Mouse (Mus musculus): ENCODE data around the gene Prkg1.

Prkg1 gene

DNA sequence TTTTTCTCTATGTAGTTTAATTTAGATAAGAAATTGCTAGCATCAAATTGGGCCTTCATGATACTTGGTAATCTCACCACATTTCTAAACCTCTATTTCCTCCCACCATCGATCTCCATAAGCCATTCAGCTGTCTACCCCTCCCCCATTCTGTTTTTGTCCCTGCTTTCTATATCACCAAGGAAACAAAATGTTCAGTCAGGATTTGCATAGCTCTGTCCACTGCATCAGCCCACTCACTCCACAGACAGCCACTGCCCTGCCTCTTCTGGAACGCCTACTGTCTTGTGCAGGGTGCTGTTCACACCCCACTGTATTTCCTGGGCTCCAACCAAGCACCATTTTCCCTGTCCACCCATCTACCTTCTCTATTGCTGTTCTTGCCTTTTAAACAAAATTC, 874.5 kb downstream of the Prkg1 start:
- DNase-seq (ENCODE audit: low read depth, low spot score): no peak

DNA sequence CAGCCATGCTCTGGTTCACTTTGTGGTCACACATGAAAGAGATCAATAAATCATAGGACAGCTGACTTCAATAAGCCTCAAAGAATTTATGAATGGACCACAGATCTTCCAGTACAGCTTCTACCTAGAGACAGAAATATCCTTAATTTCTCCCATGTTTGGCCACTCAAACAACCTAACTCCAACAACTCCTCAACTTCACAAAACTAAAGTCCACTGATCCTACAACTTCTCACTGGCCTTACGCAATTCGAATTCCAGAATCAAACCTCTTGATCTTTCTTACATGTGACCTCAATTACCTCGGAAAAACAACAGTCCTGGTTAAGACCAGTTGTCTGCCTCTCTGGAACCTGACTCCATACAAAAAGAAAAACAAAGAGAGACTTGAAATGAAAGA, 875.0 kb downstream of the Prkg1 start:
- DNase-seq (ENCODE audit: low read depth, low spot score): no peak

DNA sequence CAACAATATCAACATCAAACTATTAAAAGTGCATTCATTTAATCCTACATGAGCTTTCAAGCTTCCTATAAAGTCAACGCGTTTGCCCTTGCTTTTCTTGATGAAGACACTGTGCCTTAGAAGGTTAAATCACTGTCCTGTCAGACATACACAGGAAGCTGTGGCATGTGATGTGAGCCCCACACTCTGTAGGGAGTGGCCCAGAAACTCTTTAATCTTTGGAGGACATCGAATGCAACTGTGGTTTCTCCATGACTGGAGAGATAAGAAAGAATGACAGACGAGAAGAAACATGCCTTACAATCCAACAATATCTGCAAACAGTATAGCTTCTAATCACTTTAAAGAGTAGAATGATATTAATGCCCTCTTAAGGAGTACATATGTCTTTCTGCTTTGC, 903.4 kb downstream of the Prkg1 start:
- no peak for DNase-seq (ENCODE audit: low read depth, low spot score)

DNA sequence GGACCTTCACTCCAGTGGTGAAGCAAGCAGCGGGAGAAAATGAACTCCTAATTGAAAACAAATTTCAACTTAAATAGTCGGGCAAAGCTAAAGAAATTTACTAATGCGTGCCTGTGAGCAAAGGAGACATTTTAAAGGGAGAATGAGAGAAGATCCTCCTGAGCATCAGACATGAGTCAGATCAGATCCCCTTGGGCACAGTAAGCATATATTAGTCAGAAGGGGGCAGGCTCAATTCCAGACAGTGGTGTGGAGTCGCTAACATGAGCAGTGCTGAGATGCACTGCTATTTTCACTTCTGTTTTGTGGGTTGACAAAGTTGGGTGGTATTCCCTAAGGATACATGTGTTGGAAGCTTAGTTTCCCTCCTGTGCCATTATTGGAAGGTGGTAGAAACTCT, 913.8 kb downstream of the Prkg1 start:
- no peak for DNase-seq (ENCODE audit: low read depth, low spot score)

DNA sequence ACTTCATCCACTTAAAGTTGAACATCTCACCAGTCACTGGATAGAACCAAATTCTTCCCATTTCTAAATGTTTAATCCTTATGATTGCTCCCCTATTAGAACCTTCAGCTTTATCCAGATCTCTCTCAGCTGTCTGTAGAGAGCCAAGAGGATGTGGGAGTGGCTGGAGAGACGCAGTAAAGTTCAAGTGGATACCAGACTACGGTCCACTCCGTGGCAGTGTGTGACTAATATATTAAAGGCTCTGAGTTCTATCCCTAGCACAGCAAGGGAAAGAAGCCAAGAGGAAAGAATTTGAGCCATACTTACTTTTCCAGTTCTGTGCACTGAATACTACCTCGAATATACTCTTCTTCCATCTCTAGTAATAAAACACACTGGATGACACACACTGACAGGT, 919.9 kb downstream of the Prkg1 start:
- DNase-seq (ENCODE audit: low read depth, low spot score): no peak

DNA sequence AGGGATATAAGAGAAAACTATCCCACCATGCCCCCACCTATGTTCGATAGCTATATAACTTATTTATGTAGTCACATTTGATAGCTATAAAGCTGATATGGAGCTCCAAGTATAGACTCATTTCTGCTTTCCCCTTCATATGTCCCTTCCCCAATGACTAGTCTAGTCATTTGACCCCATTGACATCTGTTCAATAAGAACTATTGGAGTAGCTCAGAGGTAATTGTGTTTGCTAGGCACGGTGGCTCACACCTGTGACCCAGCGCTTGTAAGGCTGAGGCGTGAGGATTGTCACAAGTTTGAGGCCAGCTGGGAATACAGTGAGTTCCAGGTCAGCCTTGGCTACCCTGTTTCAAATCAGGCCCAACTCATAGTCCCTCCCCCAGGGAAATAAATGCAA, 921.2 kb downstream of the Prkg1 start:
- no peak for DNase-seq (ENCODE audit: low read depth, low spot score)

DNA sequence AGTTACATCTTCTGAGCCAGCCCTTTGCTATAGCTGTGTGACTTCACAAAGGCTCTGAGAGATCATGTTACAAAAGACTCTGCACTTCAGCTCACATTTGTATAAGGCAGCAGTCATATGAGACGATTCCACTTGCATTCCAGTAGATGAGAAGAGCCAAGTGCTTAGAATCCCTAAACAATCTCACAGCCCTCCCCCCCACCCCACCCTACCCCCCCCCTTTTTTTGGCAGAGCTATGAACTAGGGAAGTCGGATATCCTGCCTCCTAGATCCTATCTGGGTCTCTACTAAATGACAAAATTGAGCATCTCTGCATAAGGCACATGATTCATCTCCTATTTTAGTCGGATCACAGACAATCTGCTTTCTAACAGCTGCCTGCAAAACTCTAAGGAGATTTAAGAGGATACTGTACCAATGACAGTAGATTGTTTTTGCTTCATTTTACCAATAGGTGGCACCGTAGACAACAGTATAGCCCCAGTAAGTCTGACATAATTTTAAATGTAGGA, 921.7 kb downstream of the Prkg1 start:
- DNase-seq (ENCODE audit: low read depth, low spot score): peak; percentile 47

DNA sequence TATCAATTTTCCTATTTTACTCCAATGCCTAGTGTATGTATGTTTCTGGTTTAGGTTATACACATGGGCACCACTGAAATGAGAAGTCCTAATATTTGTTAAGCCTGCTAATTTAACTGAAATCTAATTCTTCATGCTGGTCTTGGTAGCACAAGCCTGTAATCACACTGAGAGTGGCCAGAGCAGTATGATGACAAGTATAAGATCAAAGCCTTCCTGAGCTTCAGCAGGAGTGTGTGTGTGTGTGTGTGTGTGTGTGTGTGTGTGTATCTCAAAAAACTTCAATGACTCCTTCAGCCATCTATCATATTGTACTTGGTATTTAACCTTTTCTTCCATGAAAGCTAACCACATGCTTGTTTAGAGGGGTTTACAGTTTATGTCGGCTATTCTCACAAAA, 922.2 kb downstream of the Prkg1 start:
- no peak for DNase-seq (ENCODE audit: low read depth, low spot score)

DNA sequence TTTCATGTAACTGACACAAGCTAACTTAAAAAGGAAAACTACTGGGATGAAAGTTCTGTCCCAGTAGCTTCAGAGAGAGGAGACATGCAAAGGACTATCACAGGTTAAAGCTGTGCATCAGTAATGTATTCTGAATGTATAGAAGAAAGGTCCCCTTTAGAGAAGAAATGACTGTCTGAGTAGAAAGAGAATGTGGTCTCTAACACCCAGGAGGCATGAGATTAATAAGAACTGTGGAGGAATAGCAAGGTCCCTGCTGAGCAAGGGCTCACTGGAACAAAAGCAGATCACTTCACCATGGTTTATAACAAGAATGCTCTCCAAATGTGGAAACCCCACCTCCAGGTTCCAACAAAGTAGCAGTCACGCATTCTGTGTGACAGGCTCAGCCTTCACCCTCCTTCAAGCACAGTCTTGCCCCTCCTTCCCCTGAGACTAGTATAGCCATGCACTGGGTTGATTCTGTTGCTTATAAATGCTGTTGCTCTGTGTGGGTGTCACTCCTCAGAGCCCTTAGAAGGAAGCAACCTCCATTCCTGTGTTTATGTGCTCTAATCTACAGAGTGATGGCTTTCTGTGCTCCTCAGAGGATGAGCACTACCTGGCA, 931.7 kb downstream of the Prkg1 start:
- no peak for DNase-seq (ENCODE audit: low read depth, low spot score)

DNA sequence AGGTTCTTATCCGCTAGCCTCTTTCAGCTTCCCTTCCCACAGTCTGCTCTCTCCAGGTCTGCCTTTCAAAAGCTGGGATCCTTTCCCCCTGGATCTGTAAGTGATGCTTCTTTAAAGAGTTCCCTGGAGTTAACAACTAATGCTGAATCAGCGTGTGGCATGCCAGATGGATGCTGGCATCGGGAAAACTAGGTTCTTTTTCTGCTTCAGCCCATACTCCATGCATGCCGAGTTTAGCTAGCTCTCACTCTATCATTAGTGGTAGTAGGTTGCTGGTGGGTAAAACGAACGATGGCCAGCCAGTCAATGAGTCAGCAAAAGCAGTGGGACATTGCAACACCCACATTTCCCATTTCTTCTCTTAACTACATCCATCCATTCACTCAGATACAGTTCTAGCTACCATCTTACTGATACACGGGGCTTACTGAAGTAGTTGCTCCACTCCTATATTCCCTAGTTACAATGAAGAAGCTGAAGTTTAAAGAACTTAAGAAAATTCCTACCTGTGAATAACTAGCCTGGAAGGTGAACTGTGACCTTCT, 935.5 kb downstream of the Prkg1 start:
- DNase-seq (ENCODE audit: low read depth, low spot score): no peak

DNA sequence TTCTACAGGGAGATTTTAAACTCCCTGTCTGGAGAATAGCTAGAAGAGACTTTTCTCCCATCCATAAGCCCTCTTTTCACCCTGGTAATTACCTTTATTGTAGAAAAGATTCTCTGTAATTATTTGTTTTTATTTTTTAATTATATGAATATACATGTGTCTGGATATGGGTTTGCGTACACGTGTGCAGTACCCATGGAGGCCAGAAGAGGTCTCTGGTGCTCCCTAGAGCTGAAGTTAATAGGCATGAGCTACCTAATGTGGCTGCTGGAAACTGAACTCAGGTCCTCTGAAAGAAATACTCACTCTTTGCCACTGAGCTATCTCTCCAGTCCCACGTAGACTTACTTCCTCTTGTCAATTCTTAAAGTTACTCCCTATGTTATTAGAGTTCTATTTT, 937.0 kb downstream of the Prkg1 start:
- no peak for DNase-seq (ENCODE audit: low read depth, low spot score)

DNA sequence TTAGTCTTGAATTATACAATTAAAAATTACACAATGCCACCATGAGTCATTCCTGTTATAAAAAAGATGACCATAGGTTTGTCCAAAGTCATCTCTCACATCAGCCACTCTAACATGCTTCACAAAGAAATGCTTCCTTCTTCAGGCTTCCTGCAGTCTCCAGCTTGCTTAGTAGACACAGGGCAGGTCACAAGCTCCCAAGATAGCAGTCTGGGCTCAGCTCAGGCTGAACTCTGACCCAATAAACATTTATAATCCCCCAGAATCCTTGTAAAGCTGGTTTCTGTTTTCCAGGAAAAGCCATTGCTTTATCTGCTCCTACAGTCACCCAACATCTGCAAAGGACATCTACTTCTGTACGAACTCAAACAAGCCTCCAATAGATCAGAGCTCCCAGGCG, 938.7 kb downstream of the Prkg1 start:
- no peak for DNase-seq (ENCODE audit: low read depth, low spot score)

DNA sequence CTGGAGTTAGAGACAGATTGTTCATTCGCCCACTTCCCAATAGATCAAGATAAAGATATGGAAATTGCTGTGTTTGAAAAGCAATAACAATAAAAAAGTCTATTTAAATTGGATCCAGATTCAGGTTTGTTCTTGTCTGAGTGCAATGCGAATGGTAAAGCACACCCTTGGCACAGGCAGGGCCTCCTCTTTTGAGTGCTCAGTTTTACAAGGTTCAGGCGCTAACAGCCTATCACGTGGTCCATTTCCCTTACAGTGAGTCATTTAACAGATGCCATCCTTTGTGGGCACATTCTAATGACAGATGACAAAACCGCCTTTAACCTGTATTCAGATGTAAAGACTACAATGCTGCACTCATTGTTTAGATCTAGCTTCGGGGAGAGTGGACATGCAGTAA, 949.2 kb downstream of the Prkg1 start:
- no peak for DNase-seq (ENCODE audit: low read depth, low spot score)

DNA sequence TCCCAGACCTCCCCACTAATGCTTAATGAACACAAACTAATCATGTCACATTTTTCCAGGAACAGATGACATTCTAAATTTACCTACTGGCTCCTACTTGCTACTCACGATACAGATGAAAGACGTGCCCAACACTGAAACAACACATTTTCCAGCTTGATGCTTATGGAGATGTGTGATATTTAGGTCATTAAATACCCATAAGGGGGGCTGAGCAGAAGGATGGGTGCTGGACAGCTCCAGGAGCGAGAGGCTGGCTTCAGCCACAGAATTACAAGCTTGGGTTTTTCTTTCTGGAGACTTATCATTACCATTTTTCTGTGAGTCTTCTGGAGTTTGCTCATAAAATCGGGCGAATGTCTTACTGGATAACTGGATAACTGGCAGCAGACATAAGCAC, 958.6 kb downstream of the Prkg1 start:
- no peak for DNase-seq (ENCODE audit: low read depth, low spot score)

DNA sequence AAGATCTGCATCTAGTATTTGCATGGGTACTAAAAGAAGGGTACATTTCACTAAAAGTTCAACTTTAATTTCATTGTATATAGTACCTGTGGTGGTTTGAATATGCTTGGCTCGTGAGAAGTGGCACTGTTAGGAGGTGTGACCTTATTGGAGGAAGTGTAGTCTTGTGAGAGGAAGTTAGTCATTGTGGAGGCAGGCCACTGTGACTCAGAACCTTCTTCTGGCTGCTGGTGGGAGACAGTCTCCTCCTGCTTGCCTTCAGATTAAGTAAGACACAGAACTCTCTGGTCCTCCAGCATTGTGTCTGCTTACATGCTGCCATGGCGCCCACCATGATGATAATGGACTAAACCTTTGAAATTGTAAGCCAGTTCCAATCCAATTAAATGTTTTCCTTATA, 984.0 kb downstream of the Prkg1 start:
- no peak for DNase-seq (ENCODE audit: low read depth, low spot score)

DNA sequence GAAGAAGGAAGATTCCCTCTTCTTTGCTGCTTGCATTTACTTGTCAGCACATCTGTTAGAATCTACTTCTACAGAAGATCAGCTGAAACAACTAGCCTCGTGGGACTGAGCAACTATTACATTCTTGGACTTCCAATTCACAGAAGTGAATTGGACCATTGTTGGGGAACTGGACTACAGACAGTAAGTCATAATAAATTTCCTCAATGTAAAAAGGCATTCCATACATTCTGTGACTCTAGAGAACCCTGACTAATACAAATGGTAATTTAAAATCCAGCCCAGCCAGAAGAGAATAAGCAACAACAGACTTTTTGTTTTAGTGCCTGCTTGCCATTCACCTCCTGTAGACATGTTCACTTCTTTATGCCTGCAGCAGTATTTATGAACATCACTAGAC, 996.5 kb downstream of the Prkg1 start:
- no peak for DNase-seq (ENCODE audit: low read depth, low spot score)

DNA sequence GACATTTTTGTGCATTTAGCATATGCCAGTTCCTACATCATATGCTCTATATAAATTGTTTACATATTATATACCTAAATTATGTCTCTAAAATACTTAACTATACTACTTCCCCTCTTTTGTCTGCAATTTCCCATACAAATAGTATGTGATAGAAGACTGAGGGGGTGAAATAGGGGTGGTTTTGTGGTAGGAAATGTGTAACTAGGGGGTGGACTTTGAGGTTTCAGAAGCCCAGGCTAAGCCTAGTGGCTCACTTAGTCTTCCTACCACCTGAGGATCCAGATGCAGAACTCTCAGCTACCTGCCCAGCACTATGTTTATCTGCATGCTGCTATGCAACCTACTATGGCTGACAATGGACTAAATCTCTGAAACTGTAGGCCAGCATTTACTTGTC, 1020.4 kb downstream of the Prkg1 start:
- DNase-seq (ENCODE audit: low read depth, low spot score): no peak

DNA sequence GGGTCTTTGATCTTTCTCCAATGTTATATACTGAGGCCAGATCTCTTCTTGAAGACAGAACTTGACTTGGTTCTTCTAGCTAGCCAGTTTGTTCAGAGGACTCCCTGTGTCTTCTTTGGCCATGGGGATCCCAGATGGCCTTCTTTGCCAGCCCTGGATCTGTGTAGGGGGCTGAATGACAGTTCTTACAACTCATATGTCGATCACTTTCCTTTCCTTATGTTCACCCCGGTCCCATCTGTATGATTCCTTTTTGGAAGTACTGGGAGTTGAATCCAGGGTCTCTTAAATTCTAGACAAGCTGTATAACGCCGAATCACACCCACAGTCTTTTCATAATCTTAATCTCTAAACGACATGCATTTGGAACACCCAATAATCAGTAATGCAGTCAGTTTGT, 1065.7 kb downstream of the Prkg1 start:
- no peak for DNase-seq (ENCODE audit: low read depth, low spot score)

DNA sequence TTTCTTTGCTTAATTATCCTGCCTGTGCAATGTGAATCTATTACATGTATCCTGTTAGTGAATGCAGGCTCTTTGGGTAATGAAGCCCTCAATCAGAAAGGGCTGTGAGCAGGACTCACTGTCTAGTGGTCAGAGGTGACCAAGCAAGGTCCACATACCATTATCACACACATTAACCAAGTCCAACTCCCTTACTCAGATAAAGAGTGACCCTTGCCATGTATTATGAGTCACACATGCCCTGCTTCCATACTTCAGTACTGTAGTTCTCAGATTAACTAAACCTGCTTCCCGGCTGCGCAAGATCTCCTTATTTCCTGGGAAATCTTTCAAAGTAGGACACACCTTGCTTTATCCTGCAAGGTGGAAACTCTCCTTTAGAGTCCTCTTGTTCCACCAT, 1073.6 kb downstream of the Prkg1 start:
- DNase-seq (ENCODE audit: low read depth, low spot score): no peak

DNA sequence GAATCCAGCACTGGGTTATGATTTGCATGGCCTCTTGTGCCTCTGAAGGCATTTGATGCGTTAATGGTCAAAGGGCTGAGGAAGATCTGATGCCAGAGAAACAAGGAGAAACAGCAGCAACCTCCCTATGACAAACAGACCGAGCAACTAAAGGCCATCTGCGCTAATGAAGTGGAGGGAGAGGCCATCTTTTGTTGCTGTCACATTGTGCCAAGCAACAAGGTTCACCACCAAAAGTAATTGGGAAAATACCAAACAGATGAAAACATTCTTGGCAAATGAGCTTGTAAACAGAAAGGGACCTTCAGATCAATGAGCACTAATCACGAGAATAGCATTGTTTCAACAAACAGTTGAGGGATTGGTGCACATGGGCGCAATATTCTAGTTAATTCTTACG, 1074.1 kb downstream of the Prkg1 start:
- DNase-seq (ENCODE audit: low read depth, low spot score): no peak

DNA sequence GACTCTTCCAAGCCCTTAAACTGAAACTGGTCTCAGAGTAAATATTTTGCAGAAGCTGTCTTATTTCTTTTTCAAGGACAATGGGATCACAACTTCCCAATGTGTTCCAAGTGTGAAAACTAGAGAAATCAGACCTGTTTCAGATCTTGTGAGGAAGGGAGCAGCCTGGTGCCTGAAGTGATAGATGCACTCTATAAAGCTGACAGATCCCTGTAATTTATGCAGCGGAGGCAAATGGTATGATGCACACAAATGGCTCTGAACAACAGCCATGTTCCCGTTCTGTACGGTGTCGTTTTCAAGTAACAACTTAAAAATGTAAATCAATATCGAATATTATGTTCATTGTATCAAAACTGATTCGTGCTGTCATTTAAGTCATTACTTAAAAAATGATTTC, 1076.9 kb downstream of the Prkg1 start:
- no peak for DNase-seq (ENCODE audit: low read depth, low spot score)

DNA sequence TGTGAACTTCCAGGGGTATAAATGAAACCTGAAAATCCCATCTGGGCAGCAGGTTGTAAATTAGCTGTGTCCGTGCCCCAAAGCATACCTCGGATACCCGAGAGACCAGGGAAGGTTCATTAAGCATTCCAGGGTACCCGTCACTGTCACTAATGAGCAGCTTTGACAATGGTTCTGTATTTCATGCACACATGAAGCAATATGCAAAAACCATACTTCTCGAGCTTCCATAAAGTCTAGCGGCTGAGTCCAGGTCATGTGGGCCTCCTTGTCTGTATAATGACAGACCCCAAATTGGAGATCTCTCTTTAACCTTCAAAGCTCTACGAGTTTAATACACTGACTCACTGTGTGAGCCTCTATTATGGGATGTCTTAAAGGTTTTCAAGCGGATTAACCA, 1088.5 kb downstream of the Prkg1 start:
- no peak for DNase-seq (ENCODE audit: low read depth, low spot score)

DNA sequence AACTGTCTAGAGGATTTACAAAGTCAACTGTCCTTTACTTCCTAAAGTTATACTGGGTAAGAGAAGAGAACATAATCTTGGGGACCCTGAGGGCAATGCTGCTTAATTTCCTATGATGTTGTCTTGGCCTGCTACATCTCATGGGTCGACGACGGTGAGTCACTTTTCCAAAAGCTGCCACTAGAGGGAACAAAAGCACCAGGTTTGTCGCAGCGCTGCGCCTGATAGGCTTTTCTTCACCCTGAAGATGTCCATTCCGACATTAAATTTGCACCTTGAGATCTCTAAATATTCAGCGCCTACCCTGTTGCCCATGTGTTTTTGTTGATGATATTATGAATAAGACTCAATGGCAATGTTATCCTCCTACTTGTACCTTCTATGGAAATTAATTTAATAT, 1100.6 kb downstream of the Prkg1 start:
- DNase-seq (ENCODE audit: low read depth, low spot score): peak; percentile 30

DNA sequence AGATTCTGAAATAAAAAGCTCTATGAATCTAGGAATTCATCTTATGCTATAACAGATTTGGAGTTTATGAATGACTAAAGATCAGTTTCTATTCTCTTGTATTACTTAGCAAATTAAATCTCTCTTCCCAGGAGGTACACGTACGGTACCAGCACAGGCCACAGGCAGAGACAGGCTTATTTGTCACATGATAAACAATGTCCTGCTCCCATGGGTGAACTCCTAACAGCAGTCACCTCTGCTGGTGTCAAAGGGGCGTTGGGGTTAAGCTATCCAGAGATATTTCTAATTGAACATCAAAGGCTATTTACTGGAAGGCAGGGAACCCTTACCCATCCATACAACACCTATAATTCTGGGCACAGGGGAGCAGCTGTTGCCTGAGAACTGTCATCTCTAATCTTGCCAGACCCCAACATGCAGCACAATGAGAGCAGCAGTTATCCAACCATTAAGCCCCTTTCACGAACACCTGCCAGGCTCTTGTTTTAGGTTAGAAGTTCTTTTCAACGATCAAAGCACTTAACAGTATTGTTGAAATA, 1122.1 kb downstream of the Prkg1 start:
- DNase-seq (ENCODE audit: low read depth, low spot score): no peak
